Mouse (Mus musculus) heart, postnatal 0 days (tissue): Measurements from ENCODE around the gene Calml3.

Experiments used
- CTCF ChIP-seq: IDR thresholded peaks from 2 replicates; pipeline ENCODE4 v1.5.1; 2016; ENCODE audit warnings: antibody characterized with exemption, control low read depth, low read depth
- EP300 ChIP-seq: IDR thresholded peaks from 2 replicates; pipeline ENCODE4 v1.6.1; 2016; ENCODE audit warnings: antibody characterized with exemption, low read depth

DNA sequence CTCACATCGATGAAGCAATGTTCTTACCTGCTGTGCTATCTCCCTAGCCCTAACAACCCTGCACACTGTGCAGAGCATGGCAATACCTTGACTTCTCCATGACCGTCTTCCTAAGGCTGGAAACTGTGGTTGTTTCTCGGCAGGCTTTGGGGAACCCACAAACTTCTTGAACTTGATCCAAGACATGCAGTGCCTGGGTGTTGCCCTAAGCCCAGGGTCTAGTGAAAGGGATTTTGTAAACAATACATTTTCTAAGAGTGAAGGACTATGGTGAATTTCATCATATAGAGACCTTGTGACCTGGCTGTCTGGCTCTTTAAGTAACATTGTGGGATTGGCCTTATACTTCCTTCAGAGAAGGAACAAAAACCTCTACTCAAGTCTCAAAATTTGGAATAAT, 34.6 kb downstream of the Calml3 start:
- TF ChIP-seq CTCF (no peak), EP300 (no peak)
